In genomic region chr9:20738251-20738999, GRCm38 (mm10) we compare ENCODE assay signal across 10 mouse cellular contexts. TPM values are rescaled to one million over a fixed set of nuclear protein-coding genes. Genes with fewer than 3 reads are reported as not detected.
DNase-seq lines count a peak whose midpoint lies in the region; ATAC-seq and TF ChIP-seq lines count a peak whose summit lies in the region.
"Had no signal": no experiment of that assay in that cellular context is flagged by ENCODE, and none has a peak within 500 bp of the region (broad histone marks: within the 10 kb centered on the region; RNA-seq: fewer than 3 reads in every experiment).

No protein-coding gene starts in this region.

- H3K27ac ChIP-seq in forebrain, postnatal 0 days (ENCODE audit: low read depth, low read length), result no peak overlapping the region
- no peak overlapping the region for H3K27ac ChIP-seq in forebrain, embryonic 13.5 days
- H3K27ac ChIP-seq in midbrain, postnatal 0 days (ENCODE audit: low read depth, low read length), result no peak overlapping the region
- H3K27ac ChIP-seq in midbrain, embryonic 13.5 days, result no peak overlapping the region
- H3K27ac ChIP-seq in olfactory bulb, adult 2 months (ENCODE audit: insufficient read depth, low read depth, low read length), result no peak overlapping the region
- H3K27ac ChIP-seq: lung, embryonic 15.5 days had no signal

- no peaks in the 10 kb centered on the region for H3K9me3 ChIP-seq in forebrain, postnatal 0 days (ENCODE audit: low read length)
- H3K9me3 ChIP-seq in forebrain, embryonic 13.5 days (replicated peaks), result no peaks in the 10 kb centered on the region
- no peaks in the 10 kb centered on the region for H3K9me3 ChIP-seq in midbrain, postnatal 0 days (ENCODE audit: low read length)
- no peaks in the 10 kb centered on the region for H3K9me3 ChIP-seq in midbrain, embryonic 13.5 days
- H3K9me3 ChIP-seq: lung, embryonic 15.5 days had no signal

- no peaks in the 10 kb centered on the region for H3K4me1 ChIP-seq in forebrain, postnatal 0 days (ENCODE audit: insufficient read depth)
- peaks cover 3% of the 10 kb centered on the region; the same call in 1 of the 2 replicates for H3K4me1 ChIP-seq in forebrain, embryonic 13.5 days
- no peaks in the 10 kb centered on the region for H3K4me1 ChIP-seq in midbrain, postnatal 0 days (ENCODE audit: insufficient read depth, low read length)
- no peaks in the 10 kb centered on the region for H3K4me1 ChIP-seq in midbrain, embryonic 13.5 days (replicated peaks)
- H3K4me1 ChIP-seq in olfactory bulb, adult 2 months (ENCODE audit: control insufficient read depth, insufficient read depth, low read length), result no peaks in the 10 kb centered on the region

- TF ChIP-seq POLR2A in olfactory bulb, adult 2 months (IDR thresholded peaks at IDR 0.05; ENCODE audit: insufficient read depth, low read depth, low read length), result no peak

- H3K27me3 ChIP-seq in forebrain, postnatal 0 days (ENCODE audit: insufficient read depth, low read length), result no peaks in the 10 kb centered on the region
- peaks cover 10% of the 10 kb centered on the region for H3K27me3 ChIP-seq in forebrain, embryonic 13.5 days
- no peaks in the 10 kb centered on the region for H3K27me3 ChIP-seq in midbrain, postnatal 0 days (ENCODE audit: insufficient read depth, low read length)
- peaks cover 26% of the 10 kb centered on the region for H3K27me3 ChIP-seq in midbrain, embryonic 13.5 days

- no peak overlapping the region for H3K9ac ChIP-seq in forebrain, postnatal 0 days
- no peak overlapping the region for H3K9ac ChIP-seq in forebrain, embryonic 13.5 days
- H3K9ac ChIP-seq in midbrain, postnatal 0 days (replicated peaks; ENCODE audit: low read length, poor library complexity, severe bottlenecking), result no peak overlapping the region
- no peak overlapping the region for H3K9ac ChIP-seq in midbrain, embryonic 13.5 days (replicated peaks)
- H3K9ac ChIP-seq: lung, embryonic 15.5 days had no signal

- peak; percentile 65 for TF ChIP-seq CTCF in forebrain, postnatal 0 days (IDR thresholded peaks at IDR 0.05; ENCODE audit: low read depth)
- peak; percentile 76 for TF ChIP-seq CTCF in midbrain, postnatal 0 days (IDR thresholded peaks at IDR 0.05)
- TF ChIP-seq CTCF in olfactory bulb, adult 2 months (IDR thresholded peaks at IDR 0.05; ENCODE audit: insufficient read depth, low read depth, low read length), result peak; percentile 41; the same call in 1 of the 2 replicates

- DNase-seq in forebrain, postnatal 0 days, result peak; percentile 56
- no peak for DNase-seq in midbrain, postnatal 0 days (ENCODE audit: low spot score)
- peak; percentile 60 for DNase-seq in adipocyte (ENCODE audit: low spot score)
- DNase-seq in frontal cortex, adult 2 months (ENCODE audit: extremely low spot score in 1 of 2, low spot score in 1 of 2), result no peak

- H3K36me3 ChIP-seq in forebrain, postnatal 0 days (ENCODE audit: insufficient read depth), result 0 out of 2 replicates have a peak, but pooled peaks cover 7% of the 10 kb centered on the region
- no peaks in the 10 kb centered on the region for H3K36me3 ChIP-seq in forebrain, embryonic 13.5 days (ENCODE audit: poor library complexity, severe bottlenecking)
- no peaks in the 10 kb centered on the region; the same call in 1 of the 2 replicates for H3K36me3 ChIP-seq in midbrain, postnatal 0 days (ENCODE audit: insufficient read depth, low read length)
- peaks cover 4% of the 10 kb centered on the region; the same call in 1 of the 2 replicates for H3K36me3 ChIP-seq in midbrain, embryonic 13.5 days
- H3K36me3 ChIP-seq: lung, embryonic 15.5 days had no signal

- H3K4me3 ChIP-seq in forebrain, postnatal 0 days (ENCODE audit: low read depth, low read length), result no peak overlapping the region
- H3K4me3 ChIP-seq in forebrain, embryonic 13.5 days, result no peak overlapping the region
- H3K4me3 ChIP-seq in midbrain, postnatal 0 days (ENCODE audit: low read depth, low read length), result no peak overlapping the region
- no peak overlapping the region for H3K4me3 ChIP-seq in midbrain, embryonic 13.5 days (replicated peaks)
- no peak overlapping the region for H3K4me3 ChIP-seq in olfactory bulb, adult 2 months (ENCODE audit: insufficient read depth, low read depth, low read length)
- H3K4me3 ChIP-seq: lung, embryonic 15.5 days had no signal

- no peak overlapping the region for H3K4me2 ChIP-seq in forebrain, postnatal 0 days (ENCODE audit: low read depth)
- no peak overlapping the region for H3K4me2 ChIP-seq in forebrain, embryonic 13.5 days
- no peak overlapping the region for H3K4me2 ChIP-seq in midbrain, postnatal 0 days (ENCODE audit: low read depth, low read length, poor library complexity, severe bottlenecking)
- no peak overlapping the region for H3K4me2 ChIP-seq in midbrain, embryonic 13.5 days (replicated peaks)
- H3K4me2 ChIP-seq: lung, embryonic 15.5 days had no signal

- no peak for ATAC-seq in forebrain, postnatal 0 days
- ATAC-seq in forebrain, embryonic 13.5 days, result no peak
- ATAC-seq in midbrain, postnatal 0 days (ENCODE audit: low FRiP score), result no peak
- no peak for ATAC-seq in midbrain, embryonic 13.5 days
- ATAC-seq in monocyte, adult 5-6 weeks (replicated peaks; ENCODE audit: insufficient number of reproducible peaks, low FRiP score, low TSS enrichment, poor library complexity, severe bottlenecking), result no peak

- 46% methylated on average over 8 of the region's 8 CpGs for WGBS in forebrain, postnatal 0 days
- whole genome bisulfite sequencing in forebrain, embryonic 13.5 days, result 51% methylated on average over 8 of the region's 8 CpGs
- 51% methylated on average over 8 of the region's 8 CpGs for WGBS in midbrain, postnatal 0 days
- WGBS in midbrain, embryonic 13.5 days, result 48% methylated on average over 8 of the region's 8 CpGs
- 47% methylated on average over 8 of the region's 8 CpGs for WGBS in olfactory bulb, adult 2 months

RNA-seq across cellular contexts. Expression of gene Olfm2, which starts 7.7 kb away (rescaled TPM):
- total RNA-seq in forebrain, postnatal 0 days (2014; rRNA removed), result 251 and 263 TPM in 2 replicates
- 210 and 249 TPM in 2 replicates for polyA plus RNA-seq in forebrain, postnatal 0 days (2015; fragmentation: Nextera tagmentation; extraction: Ambion mirVana)
- polyA plus RNA-seq in forebrain, embryonic 13.5 days (2015; fragmentation: Nextera tagmentation; extraction: Ambion mirVana), result 52.6 and 68.1 TPM in 2 replicates
- total RNA-seq in midbrain, postnatal 0 days (2014; rRNA removed), result 301 and 342 TPM in 2 replicates
- 245 and 273 TPM in 2 replicates for polyA plus RNA-seq in midbrain, postnatal 0 days (2015; fragmentation: Nextera tagmentation; extraction: Ambion mirVana)
- 92.0 and 96.7 TPM in 2 replicates for polyA plus RNA-seq in midbrain, embryonic 13.5 days (2015; fragmentation: Nextera tagmentation; extraction: Ambion mirVana)
- not detected in 2 replicates for polyA plus RNA-seq in olfactory bulb, adult 2 months (2012; ENCODE audit: insufficient read depth, insufficient read length, low replicate concordance, missing spikeins)
- not detected in 3 replicates for total RNA-seq in monocyte, adult 5-6 weeks (2017)
- 126 and 152 TPM in 2 replicates for polyA plus RNA-seq in frontal cortex, adult 2 months (2012; rRNA removed)
- total RNA-seq: hematopoietic stem cell, adult 5-6 weeks had no signal

Comparison
In these comparisons a context has a peak if more than half of its experiments do, and no peak if none do; other contexts are left out.
1. DNase-seq: peak in forebrain, postnatal 0 days (single experiment) and adipocyte (single experiment); none in midbrain, postnatal 0 days (single experiment) and frontal cortex, adult 2 months (0 of 2).
2. RNA of gene Olfm2, which starts 7.7 kb away (polyA plus RNA-seq): 210 to 249 TPM in forebrain, postnatal 0 days, 245 to 273 TPM in midbrain, postnatal 0 days, 126 to 152 TPM in frontal cortex, adult 2 months, 92.0 to 96.7 TPM in midbrain, embryonic 13.5 days and 52.6 to 68.1 TPM in forebrain, embryonic 13.5 days; not detected in olfactory bulb, adult 2 months; every median in the first group is over 10 times any median in the second.
3. Peak in every context shown above with its lines, with median percentiles within 50 percentile points of each other: CTCF ChIP-seq.